Mouse (Mus musculus) small intestine, adult 2 months (tissue): ENCODE measurements around the gene Gadd45a.

Experiments used
- CTCF ChIP-seq: fragments of 200-500 bp; IDR thresholded peaks from 2 replicates; pipeline ENCODE4 v1.5.1; 2012; ENCODE audit warnings: low read depth, mild to moderate bottlenecking, control low read depth, inconsistent platforms, low read length, moderate library complexity, mixed read lengths; ENCODE audit not compliant: insufficient replicate concordance, insufficient read length; ENCODE audit errors: extremely low read depth
- POLR2A ChIP-seq: fragments of 200-500 bp; IDR thresholded peaks from 2 replicates; pipeline ENCODE4 v1.6.1; 2012; ENCODE audit warnings: low read depth, mild to moderate bottlenecking, control low read depth, inconsistent platforms, low read length, moderate library complexity

- TF ChIP-seq CTCF (no peak), POLR2A (no peak)
Observed at GRCm38 (mm10) chr6:66992232-66992631, 45.0 kb downstream of the Gadd45a start.
